Mouse (Mus musculus) lung, embryonic 15.5 days (tissue): Measurements from ENCODE around the gene Ano5. TPM values are rescaled to one million over a fixed set of nuclear protein-coding genes. Genes with fewer than 3 reads are reported as not detected.

ENCODE experiments used
- ATAC-seq: fragments of 200-750 bp; cut with Nextera tagmentation; 2 replicates; pipeline ENCODE4 v1.8.0; 2017; ENCODE audit warnings: moderate number of reproducible peaks, borderline replicate concordance; ENCODE audit not compliant: low FRiP score, low TSS enrichment; ENCODE audit errors: extremely low read depth
- H3K27ac ChIP-seq: fragments of 300-500 bp; sonication (generic); 2 replicates; pipeline ENCODE4 v1.5.1; 2015; ENCODE audit warnings: moderate library complexity, mild to moderate bottlenecking, inconsistent platforms
- H3K27me3 ChIP-seq: fragments of 300-500 bp; sonication (generic); 2 replicates; pipeline ENCODE4 v1.6.1; 2015; ENCODE audit warnings: inconsistent platforms
- H3K36me3 ChIP-seq: fragments of 300-500 bp; sonication (generic); 2 replicates; pipeline ENCODE4 v1.6.1; 2015; ENCODE audit warnings: inconsistent platforms
- H3K4me1 ChIP-seq: fragments of 300-500 bp; sonication (generic); 2 replicates; pipeline ENCODE4 v1.6.1; 2015; ENCODE audit warnings: inconsistent platforms
- H3K4me2 ChIP-seq: fragments of 300-500 bp; sonication (generic); 2 replicates; pipeline ENCODE4 v1.6.1; 2015; ENCODE audit warnings: inconsistent platforms, mild to moderate bottlenecking, moderate library complexity
- H3K4me3 ChIP-seq: fragments of 300-500 bp; sonication (generic); 2 replicates; pipeline ENCODE4 v1.5.1; 2015; ENCODE audit warnings: mild to moderate bottlenecking, inconsistent platforms
- H3K9ac ChIP-seq: fragments of 300-500 bp; sonication (generic); 2 replicates; pipeline ENCODE4 v1.6.1; 2015; ENCODE audit warnings: inconsistent platforms
- H3K9me3 ChIP-seq: fragments of 300-500 bp; sonication (generic); 2 replicates; pipeline ENCODE4 v1.6.1; 2016; ENCODE audit warnings: inconsistent platforms
- WGBS: fragments of 180-500 bp; shearing (Covaris S2); methylation state at CpG from one replicate; pipeline ENCODE4 v1.1.7; 2015; 5-methylcytosine and 5-hydroxymethylcytosine counted together
- polyA plus RNA-seq: library from polyadenylated mRNA; unstranded; fragments of >200 nt; fragmentation: Nextera tagmentation; extraction: Ambion mirVana; gene quantifications from 2 replicates; pipeline ENCODE4 v1.2.1, GENCODE M21; 2015

Ano5 gene
- polyA plus RNA-seq, 1 experiment from 2014 or later, result 0.05 TPM

DNA sequence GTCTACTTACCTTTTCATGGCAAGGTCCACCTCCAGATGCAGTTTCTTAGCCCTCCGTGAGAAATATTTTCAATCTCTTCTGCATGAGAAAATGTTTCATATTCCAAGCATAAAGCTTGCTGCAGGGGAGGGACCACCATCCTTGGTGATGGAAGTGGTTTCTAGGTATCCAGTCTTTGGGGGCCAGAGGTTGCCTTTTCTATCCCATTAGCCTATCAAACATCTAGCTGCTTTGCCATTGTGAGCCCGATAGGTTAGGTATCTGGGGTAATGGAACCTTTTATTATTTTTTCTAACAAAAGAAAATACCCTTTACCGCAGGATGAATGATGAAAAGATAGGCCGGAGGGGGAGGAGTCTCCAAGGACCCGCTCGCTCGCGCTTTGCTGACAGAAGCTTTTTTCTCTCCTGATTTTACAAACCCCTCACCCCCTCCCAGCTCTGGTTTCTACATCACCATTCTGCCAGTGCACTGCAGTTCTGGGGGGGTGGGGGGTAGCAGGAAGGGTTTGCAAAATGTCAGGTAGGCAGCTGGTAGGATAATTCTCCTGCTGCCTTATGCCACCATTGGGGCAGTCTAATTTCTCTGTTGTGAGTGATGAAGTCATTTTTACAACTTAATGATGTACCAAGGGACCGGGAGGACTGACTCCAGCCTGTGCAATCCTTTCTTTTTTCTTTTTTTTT is 121.9 kb downstream of the Ano5 start:
- H3K9ac ChIP-seq, result no peak overlapping the region
- H3K27me3 ChIP-seq, result peaks cover 15% of the 10 kb centered on the region
- H3K36me3 ChIP-seq, result no peaks in the 10 kb centered on the region
- no peak overlapping the region for H3K4me2 ChIP-seq
- 10% methylated on average over 9 of the region's 9 CpGs for WGBS
- no peaks in the 10 kb centered on the region for H3K4me1 ChIP-seq
- no peak for ATAC-seq
- no peak overlapping the region for H3K27ac ChIP-seq
- no peaks in the 10 kb centered on the region for H3K9me3 ChIP-seq
- H3K4me3 ChIP-seq, result no peak overlapping the region

DNA sequence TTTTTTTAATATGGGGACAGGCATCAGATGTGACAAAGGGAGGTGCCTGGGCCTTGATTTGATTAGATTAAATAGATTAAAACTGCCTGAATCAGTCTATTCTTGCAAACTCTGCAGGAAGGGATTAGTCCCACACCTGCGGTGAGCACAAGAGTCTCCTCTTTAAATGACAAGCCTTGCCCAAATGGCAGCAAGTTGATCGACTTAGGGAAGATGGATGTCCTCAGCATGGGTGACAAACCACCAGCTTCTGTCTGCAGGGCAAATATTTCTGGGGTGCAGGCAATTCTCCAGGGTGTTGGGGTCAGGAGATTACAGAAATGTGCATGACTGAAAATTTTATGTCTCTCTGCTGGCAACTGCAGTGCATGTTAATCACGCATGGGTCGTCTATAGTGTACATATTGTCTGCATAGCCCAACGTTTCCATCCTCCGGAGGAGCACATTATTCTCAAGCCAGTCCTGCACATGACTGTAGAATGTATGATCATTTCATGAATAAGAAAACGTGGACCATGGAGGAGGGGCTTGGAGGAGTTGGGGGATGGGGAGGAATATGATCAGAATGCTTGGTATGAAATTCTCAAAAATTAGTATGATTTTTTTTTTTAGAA is 122.5 kb downstream of the Ano5 start:
- no peak overlapping the region for H3K4me2 ChIP-seq
- H3K4me1 ChIP-seq, result no peaks in the 10 kb centered on the region
- no peaks in the 10 kb centered on the region for H3K36me3 ChIP-seq
- H3K27ac ChIP-seq, result no peak overlapping the region
- H3K9ac ChIP-seq, result no peak overlapping the region
- H3K9me3 ChIP-seq, result no peaks in the 10 kb centered on the region
- ATAC-seq, result no peak
- 7% methylated on average over 7 of the region's 7 CpGs for WGBS
- H3K4me3 ChIP-seq, result no peak overlapping the region
- H3K27me3 ChIP-seq, result peaks cover 10% of the 10 kb centered on the region; the same call in 1 of the 2 replicates

Other genes with a start within 250 kb of the Ano5 start
- 0.10 TPM in 2 replicates for gene Slc17a6, start 111.0 kb downstream of the Ano5 start, polyA plus RNA-seq